Comparison of ENCODE assay signal across 23 mouse cellular contexts in the genomic region with DNA sequence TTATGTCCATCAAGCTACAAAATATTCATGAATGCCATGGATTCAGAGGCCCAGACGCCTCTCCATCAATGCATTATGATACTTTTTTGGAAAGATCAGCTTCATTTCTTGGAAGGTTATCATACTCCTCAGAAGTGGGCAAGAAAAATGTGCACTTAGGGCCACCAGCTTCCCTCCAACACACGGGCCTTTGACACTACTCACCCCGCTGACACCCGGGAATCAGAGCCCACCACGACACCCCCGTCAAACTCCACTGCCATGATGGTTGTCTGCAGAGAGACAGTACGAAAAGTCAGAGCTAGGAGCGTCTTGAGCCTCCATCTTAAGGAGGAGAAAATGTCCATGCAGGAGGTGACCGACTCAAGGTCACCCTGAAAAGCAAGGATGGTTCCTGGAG.
"Had no signal": no experiment of that assay in that cellular context is flagged by ENCODE, and none has a peak within 500 bp of the region (broad histone marks: within the 10 kb centered on the region; RNA-seq: fewer than 3 reads in every experiment).

No protein-coding gene starts in this region.

- H3K9me3 ChIP-seq: hindbrain, embryonic 13.5 days; hindbrain, embryonic 15.5 days; kidney, embryonic 15.5 days; limb, embryonic 10.5 days; limb, embryonic 12.5 days; liver, embryonic 13.5 days; liver, embryonic 15.5 days had no signal

- H3K36me3 ChIP-seq: heart, embryonic 12.5 days; hindbrain, embryonic 13.5 days; hindbrain, embryonic 15.5 days; kidney, embryonic 15.5 days; limb, embryonic 10.5 days; limb, embryonic 12.5 days; liver, embryonic 13.5 days; liver, embryonic 15.5 days had no signal

- H3K27ac ChIP-seq: hindbrain, embryonic 13.5 days; hindbrain, embryonic 15.5 days; hindbrain, postnatal 0 days; kidney, embryonic 15.5 days; kidney, postnatal 0 days; left cerebral cortex, adult 2 months; limb, embryonic 10.5 days; limb, embryonic 12.5 days; liver, embryonic 13.5 days; liver, embryonic 15.5 days had no signal

- H3K4me3 ChIP-seq: heart, embryonic 12.5 days; hindbrain, embryonic 13.5 days; hindbrain, embryonic 15.5 days; left cerebral cortex, adult 2 months; limb, embryonic 10.5 days; limb, embryonic 12.5 days; liver, embryonic 15.5 days had no signal

- DNase-seq: gastrocnemius, postnatal 14 days; gastrocnemius, postnatal 36 days; heart, adult 18-20 months; heart, postnatal 10 days; kidney, adult 11 months; kidney, adult 2 months; kidney, adult 9 months; kidney, postnatal 14 days; kidney, postnatal 36 days; layer of hippocampus, adult 9-11 months; liver; liver, embryonic 13.5 days had no signal

- ATAC-seq: hindbrain, postnatal 0 days; intestine, embryonic 16.5 days had no signal
